Mouse (Mus musculus) urinary bladder, postnatal 14 days (tissue): ENCODE data around the gene Vcam1.

Source experiments
- DNase-seq: peaks from one replicate; pipeline ENCODE4 v3.0.0; 2021; ENCODE audit warnings: low spot score

Gene Vcam1

DNA sequence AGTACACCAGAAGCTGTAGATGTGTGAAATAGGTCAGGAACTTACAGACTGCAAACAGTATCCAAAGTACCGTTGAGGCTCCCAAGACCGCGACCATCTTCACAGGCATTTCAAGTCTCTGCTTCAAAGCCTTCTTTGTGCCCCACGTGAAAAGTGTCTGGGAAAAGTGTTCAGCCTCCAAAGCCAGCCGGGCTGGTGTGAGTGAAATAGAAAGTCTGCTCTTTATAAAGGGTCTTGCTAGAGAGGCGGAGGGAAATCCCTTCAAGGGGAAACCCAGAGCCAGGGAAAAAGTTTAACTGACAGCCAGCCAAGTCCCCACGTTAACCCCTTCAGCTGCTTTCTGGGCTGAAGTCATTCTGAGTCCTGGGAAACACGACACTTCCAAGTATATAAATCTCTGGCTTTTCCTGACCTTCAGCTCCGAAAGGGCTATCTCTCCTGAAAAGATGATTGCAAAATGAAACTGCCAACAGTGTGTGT, at the start of gene Vcam1:
Gene Vcam1 (minus strand): TSS at position 430 of the 480 bp plus-strand sequence.
- peak; percentile 26 for DNase-seq

GRCm38 (mm10) chr3:116175106-116175505, 45.6 kb upstream of the Vcam1 start:
- no peak for DNase-seq

GRCm38 (mm10) chr3:116171461-116171860, 42.0 kb upstream of the Vcam1 start:
- no peak for DNase-seq

DNA sequence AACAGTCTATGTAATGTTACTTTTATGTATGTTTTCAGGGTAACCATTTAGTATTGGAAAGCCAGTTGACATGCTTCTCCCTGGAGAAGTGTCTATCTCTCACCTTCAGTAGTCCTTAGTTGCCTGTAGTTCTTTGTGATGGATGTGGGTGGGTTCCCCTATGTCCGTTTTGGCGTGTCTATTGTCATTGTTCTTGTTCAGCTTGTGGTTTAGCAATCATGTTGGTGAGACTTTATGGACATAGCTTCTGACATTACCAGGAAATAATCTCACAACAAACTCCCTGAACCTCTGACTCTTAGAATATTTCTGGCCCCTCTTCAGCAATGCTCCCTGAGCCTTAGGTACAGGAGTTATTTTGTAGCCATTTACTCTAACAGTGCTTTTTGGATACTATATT, 38.6 kb upstream of the Vcam1 start:
- DNase-seq: no peak

- DNase-seq: no peak
Measured at GRCm38 (mm10) chr3:116166296-116166695, 36.8 kb upstream of the Vcam1 start.

- DNase-seq: no peak
Measured at GRCm38 (mm10) chr3:116165030-116165429, 35.5 kb upstream of the Vcam1 start.

GRCm38 (mm10) chr3:116163517-116163916, 34.0 kb upstream of the Vcam1 start:
- no peak for DNase-seq

DNA sequence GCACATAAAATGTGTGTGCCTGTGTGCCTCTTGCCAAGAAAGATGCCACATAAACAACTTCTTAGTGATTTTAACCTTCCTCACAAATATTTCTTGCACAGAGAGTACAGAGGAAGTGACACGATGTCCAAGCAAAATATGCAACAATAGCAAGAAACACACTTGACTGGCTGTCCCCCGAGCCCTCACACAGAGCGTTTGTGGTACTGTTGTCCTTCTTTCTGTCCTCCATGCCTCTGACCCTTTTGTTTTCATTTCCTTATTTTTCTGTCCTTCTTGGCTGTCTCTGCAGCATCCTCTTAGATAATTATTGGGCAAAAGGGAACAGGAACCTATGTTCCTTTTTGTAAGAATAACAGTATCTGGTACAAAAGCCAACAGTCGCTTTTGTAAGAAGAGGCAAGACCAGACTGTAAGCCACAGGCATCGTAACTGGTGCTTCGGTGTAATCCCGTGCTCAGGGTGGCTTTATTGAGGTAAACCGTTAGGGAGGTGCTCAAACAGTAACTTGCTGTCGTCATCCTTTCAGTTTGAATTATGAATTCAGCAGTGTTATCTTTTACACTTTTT, 32.7 kb upstream of the Vcam1 start:
- DNase-seq: no peak

- no peak for DNase-seq
Measured at GRCm38 (mm10) chr3:116159376-116159775, 29.9 kb upstream of the Vcam1 start.

- no peak for DNase-seq
Measured at GRCm38 (mm10) chr3:116157447-116157990, 28.0 kb upstream of the Vcam1 start.

DNA sequence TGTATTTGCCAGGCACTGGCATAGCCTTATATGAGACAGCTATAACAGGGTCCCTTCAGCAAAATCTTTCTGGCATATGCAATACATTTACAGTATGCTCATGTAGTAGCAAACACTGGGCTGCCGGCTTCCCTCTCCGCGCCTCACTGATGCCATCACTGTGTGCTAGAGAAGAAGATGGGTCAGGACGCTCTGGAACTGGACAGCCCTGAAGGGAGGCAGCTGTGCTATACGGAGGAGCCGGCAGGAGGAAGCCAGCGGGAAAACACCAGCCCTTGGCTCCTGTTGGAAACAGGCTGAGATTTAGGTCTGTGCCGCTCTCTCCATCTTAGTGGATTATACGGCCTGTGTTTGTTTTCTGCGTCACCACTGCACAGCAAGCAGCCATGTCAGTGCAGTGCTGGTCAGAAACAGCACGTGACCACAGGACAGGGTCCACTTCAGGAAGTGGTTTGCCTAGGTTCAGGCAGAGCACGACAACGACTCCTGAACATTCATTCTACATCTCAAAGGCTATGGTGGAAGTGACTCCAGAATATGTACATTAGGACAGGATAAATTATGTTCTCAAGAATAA, 20.7 kb upstream of the Vcam1 start:
- DNase-seq: no peak

DNA sequence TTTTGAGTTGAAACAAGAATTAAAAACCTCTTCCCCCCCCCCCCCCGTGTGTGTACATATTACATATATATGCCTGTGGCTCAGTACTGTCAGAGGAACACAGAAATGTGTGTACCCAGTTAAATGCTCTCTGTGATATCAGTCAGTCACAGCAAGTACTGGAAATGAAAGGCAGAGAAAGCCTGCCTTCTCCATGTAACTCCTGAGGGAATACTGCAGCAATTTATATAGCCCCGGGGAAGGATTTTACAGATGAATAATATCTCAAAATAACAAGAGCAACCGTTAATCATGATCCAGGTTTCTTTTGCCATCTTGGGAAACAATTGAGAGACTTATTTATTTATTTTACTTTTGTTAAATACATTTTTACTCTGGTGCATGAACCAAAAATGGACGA, 19.6 kb upstream of the Vcam1 start:
- DNase-seq: no peak

- DNase-seq: no peak
Measured at GRCm38 (mm10) chr3:116148676-116149075, 19.2 kb upstream of the Vcam1 start.

- DNase-seq: no peak
Measured at GRCm38 (mm10) chr3:116141226-116141625, 11.7 kb upstream of the Vcam1 start.

GRCm38 (mm10) chr3:116139000-116139399, 9.5 kb upstream of the Vcam1 start:
- no peak for DNase-seq

- no peak for DNase-seq
Measured at GRCm38 (mm10) chr3:116138081-116138480, 8.6 kb upstream of the Vcam1 start.

GRCm38 (mm10) chr3:116133363-116133762, 3.9 kb upstream of the Vcam1 start:
- no peak for DNase-seq

- DNase-seq: no peak
Measured at GRCm38 (mm10) chr3:116130711-116131110, 1.2 kb upstream of the Vcam1 start.

DNA sequence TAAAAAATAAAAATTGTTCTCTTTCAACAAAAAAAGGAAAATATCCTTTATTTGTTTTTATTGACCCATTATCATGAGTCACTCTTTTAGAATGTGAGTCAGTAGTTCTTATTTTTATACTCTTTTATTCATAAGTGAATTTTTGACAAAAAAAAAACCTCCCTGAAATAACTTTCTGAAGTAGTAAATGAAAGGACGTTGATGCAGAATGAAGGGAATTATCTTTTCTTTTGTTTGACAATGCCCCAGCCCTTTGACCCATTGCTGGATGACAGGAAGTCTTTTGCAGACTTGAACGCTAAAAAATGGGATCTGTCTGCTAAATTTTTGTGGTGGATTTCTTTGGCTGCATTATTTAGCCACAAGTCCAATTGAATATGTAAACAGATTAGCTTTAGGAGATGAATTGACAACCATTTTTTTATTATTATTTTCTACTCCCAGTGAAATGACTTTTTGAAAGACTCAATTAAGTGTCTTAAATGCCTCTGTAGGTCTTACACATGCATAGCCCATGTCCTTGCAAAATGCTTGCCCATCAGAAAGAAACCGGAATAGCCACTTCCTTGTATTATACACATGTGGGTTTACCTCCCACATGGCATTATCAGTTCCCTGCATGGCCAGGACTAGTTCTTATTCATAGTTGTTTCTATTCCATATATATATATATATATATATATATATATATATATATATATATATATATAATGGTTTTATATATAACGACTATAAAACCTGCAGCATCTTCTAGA, 530 bp upstream of the Vcam1 start:
- DNase-seq: no peak

DNA sequence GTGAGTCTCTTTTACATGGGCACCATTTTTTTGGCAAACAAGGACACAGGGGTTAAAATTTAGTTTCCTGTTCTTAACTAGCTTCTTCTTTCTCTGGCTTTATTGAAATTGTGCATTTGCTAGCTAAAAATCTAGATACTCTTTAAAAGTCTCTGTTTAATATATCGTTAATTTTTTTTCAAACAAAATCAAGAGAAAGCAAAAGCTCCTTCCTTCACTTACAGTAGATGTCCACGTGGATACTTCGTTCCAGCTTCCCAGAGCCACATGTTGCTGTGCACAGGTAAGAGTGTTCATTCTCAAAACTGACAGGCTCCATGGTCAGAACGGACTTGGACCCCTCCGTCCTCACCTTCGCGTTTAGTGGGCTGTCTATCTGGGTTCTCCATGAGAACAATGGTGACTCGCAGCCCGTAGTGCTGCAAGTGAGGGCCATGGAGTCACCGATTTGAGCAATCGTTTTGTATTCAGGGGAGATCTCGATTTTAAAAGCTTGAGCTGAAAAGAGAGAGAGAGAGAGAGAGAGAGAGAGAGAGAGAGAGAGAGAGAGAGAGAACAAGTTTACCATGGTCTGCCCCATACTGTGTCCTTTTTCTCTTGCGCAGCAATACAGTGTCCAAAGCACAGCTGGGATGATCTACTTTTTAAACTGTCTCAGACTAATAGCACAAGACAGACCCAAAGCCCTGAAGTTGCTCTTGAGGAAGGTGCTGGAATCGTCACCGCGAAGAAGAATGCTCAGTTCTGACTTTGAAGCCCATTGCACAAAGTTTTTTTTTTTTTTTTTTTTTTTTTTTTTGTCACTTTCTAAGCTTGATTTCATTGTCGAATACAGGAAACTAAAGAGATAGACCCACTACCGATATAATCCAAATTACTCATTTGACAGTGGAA, 930 bp downstream of the Vcam1 start:
- no peak for DNase-seq

DNA sequence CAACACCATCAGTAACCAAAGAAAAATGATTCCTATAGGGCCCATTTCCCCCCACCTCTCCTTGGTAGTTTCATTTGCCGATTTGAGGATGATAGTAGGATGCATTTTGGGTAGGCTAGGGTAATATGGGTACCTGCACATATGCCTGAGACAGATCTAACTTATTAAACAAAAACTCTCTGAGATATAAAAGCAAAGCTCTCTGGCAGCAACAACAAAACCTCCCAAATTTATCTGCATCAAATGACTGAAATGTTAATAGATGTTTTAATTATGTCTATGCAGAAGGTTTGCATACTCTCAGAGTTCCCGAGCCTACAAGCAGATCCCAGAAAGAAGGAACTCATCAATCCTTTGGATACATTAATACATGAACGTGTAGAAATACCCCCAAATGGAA, 1.7 kb downstream of the Vcam1 start:
- DNase-seq: no peak

GRCm38 (mm10) chr3:116127281-116127680, 2.2 kb downstream of the Vcam1 start:
- no peak for DNase-seq
